Mouse (Mus musculus) kidney, adult 2 months (tissue): ENCODE measurements around the gene Vgll4. TPM values are rescaled to one million over a fixed set of nuclear protein-coding genes. Genes with fewer than 3 reads are reported as not detected.

Experiments
- DNase-seq: peaks from one replicate; pipeline ENCODE4 v3.0.0; 2021
- H3K27ac ChIP-seq: fragments of 200-500 bp; 2 replicates; pipeline ENCODE4 v1.5.1; 2012; ENCODE audit warnings: low read depth, low read length, control low read depth, inconsistent platforms; ENCODE audit not compliant: insufficient read depth
- H3K27me3 ChIP-seq: fragments of 200-500 bp; replicated peaks from 2 replicates; pipeline ENCODE4 v1.6.1; 2012; ENCODE audit warnings: mild to moderate bottlenecking, moderate library complexity, low read length, inconsistent platforms; ENCODE audit not compliant: control insufficient read depth, insufficient read depth
- H3K36me3 ChIP-seq: fragments of 200-500 bp; 2 replicates; pipeline ENCODE4 v1.6.1; 2012; ENCODE audit warnings: mild to moderate bottlenecking, moderate library complexity, low read length, inconsistent platforms; ENCODE audit not compliant: control insufficient read depth, insufficient read depth
- H3K4me1 ChIP-seq: fragments of 200-500 bp; 2 replicates; pipeline ENCODE4 v1.6.1; 2011; ENCODE audit warnings: low read length; ENCODE audit not compliant: control insufficient read depth, insufficient read depth
- H3K4me3 ChIP-seq: fragments of 200-500 bp; 2 replicates; pipeline ENCODE4 v1.5.1; 2011; ENCODE audit warnings: mild to moderate bottlenecking, low read depth, low read length, control low read depth; ENCODE audit not compliant: insufficient read depth
- CTCF ChIP-seq: fragments of 200-500 bp; conservative IDR thresholded peaks from 2 replicates; pipeline ENCODE4 v1.5.1; 2011; ENCODE audit warnings: low read depth, mild to moderate bottlenecking, control low read depth, low read length, moderate library complexity, mixed read lengths; ENCODE audit not compliant: insufficient read depth, insufficient read length
- POLR2A ChIP-seq: fragments of 200-500 bp; IDR thresholded peaks from one replicate; pipeline ENCODE4 v1.6.1; 2011; ENCODE audit warnings: low read depth, low read length, control low read depth
- WGBS: fragments of 180-500 bp; shearing (Covaris S2); methylation state at CpG from one replicate; pipeline ENCODE4 v1.1.7; 2018; 5-methylcytosine and 5-hydroxymethylcytosine counted together
- polyA plus RNA-seq: library from polyadenylated mRNA; depleted of rRNA; stranded (reverse); fragments of >200 nt; gene quantifications from 2 replicates; pipeline ENCODE4 v1.2.3, GENCODE M21; 2012

Gene Vgll4
- polyA plus RNA-seq, 1 experiment: 60.5 TPM

DNA sequence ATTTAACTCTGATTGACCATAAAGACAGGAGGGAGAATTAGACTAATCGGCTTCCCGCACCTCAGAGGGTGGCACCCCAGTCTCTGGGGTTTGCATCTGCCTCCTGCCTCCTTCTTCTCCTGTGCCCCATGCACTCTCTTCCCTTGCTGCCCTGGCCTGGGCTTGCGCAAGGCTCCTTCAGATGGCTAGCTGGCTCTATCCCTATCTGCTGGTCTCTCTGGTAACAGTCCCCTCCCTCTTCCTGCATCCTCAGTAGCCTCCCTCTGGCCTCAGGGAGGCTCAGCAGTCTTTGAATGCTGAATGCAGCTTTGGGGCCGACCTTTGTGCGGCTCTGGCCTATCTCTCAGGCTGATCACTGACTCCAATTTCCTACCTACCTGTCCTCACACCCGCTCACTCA lies 37.2 kb upstream of the Vgll4 start:
- no peak for TF ChIP-seq POLR2A
- no peak for TF ChIP-seq CTCF
- WGBS: 83% methylated on average over 6 of the region's 6 CpGs
- Histone ChIP-seq H3K27ac (no peak overlapping the region), H3K36me3 (no peaks in the 10 kb centered on the region), H3K4me3 (no peak overlapping the region), H3K4me1 (no peaks in the 10 kb centered on the region), H3K27me3 (no peaks in the 10 kb centered on the region)
- DNase-seq: no peak

DNA sequence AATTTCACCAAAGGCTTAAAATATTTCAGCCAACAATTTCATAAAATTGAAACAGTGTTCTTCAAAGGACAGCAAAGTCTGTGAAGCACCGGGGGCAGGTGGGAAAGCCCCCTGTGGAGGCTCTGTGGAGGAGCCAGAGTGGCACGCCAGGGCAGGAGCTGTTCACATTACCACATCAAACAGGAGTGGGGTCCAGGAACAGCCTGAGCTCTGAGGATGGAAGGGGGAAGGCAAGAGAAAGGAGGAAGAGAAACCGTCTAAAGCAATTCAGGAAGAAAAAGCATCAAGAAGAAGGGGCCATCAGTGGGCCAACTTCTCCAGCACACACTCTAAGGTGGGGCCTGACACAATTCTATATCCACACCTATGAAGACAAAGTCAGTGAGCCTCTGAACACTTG lies 36.3 kb upstream of the Vgll4 start:
- H3K27me3 ChIP-seq: no peaks in the 10 kb centered on the region
- no peak overlapping the region for H3K27ac ChIP-seq
- no peak for DNase-seq
- no peaks in the 10 kb centered on the region for H3K36me3 ChIP-seq
- 83% methylated on average over 3 of the region's 3 CpGs for WGBS
- H3K4me1 ChIP-seq: no peaks in the 10 kb centered on the region
- TF ChIP-seq POLR2A: no peak
- no peak for TF ChIP-seq CTCF
- H3K4me3 ChIP-seq: no peak overlapping the region

GRCm38 (mm10) chr6:115005351-115005890 lies 35.6 kb upstream of the Vgll4 start:
- DNase-seq: no peak
- TF ChIP-seq POLR2A: no peak
- no peak for TF ChIP-seq CTCF

DNA sequence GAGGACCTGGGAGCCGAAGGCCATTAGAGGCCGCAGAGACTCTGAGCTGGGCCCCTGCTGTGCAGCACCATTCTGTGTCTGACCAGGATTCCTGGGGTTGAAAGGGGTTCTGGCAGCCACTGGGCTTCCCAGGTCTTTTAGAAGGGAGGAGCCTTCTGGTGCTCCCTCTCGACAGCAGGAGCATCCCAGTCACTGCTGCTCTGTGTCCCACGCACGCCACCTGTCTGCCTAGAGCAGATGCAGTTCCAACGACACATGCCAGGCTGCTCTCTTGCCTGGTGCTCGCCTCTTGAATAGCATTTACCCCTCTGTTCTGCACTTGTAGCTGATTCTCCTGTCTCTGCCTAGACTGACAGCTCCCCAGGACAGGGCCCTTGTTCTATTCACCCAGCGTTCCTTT lies 34.8 kb upstream of the Vgll4 start:
- no peaks in the 10 kb centered on the region for H3K36me3 ChIP-seq
- H3K27me3 ChIP-seq: no peaks in the 10 kb centered on the region
- H3K4me1 ChIP-seq: no peaks in the 10 kb centered on the region
- H3K27ac ChIP-seq: no peak overlapping the region
- no peak for DNase-seq
- TF ChIP-seq POLR2A (no peak), CTCF (no peak)
- H3K4me3 ChIP-seq: no peak overlapping the region
- 93% methylated on average over 8 of the region's 8 CpGs for WGBS

More at GRCm38 (mm10) chr6:115005351-115005890, 35.6 kb upstream of the Vgll4 start:
- H3K4me1 ChIP-seq: no peaks in the 10 kb centered on the region
- H3K27me3 ChIP-seq: no peaks in the 10 kb centered on the region
- no peaks in the 10 kb centered on the region for H3K36me3 ChIP-seq
- no peak overlapping the region for H3K4me3 ChIP-seq
- 85% methylated on average over 8 of the region's 8 CpGs for WGBS
- no peak overlapping the region for H3K27ac ChIP-seq

DNA sequence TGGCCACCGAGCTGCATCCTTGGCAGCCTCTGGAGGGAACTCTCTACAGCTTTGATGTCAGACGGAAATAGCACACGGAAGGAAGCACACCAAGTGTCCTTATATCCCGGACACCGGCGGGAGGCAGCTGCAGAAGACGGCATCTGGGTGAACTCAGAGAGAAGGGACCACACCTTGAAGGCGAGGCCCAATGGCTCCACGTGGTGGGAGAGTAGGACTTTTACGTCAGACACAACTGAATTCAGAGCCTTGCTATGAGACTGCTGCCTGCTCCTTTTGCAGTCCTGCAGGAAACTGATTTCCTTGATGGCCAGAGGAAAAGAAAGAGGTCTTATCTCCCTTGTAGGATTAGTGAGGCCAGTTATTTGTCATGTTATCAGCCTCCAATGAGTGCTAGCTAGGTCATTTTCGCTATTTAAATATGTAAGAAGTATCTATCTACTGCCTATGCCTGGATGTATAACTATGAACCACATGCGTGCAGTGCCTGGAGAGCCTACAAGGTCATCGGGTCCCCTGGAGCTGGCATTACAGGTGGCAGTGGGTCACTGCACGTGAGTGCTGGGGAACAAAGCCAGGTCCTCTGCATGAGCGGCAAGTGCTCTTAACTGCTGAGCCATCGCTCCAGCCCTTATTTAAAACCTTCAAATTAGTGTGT lies 28.7 kb upstream of the Vgll4 start:
- no peaks in the 10 kb centered on the region for H3K4me1 ChIP-seq
- H3K27ac ChIP-seq: no peak overlapping the region
- 74% methylated on average over 16 of the region's 16 CpGs for WGBS
- no peaks in the 10 kb centered on the region for H3K36me3 ChIP-seq
- no peak for DNase-seq
- no peaks in the 10 kb centered on the region for H3K27me3 ChIP-seq
- H3K4me3 ChIP-seq: no peak overlapping the region
- TF ChIP-seq CTCF (no peak), POLR2A (no peak)

DNA sequence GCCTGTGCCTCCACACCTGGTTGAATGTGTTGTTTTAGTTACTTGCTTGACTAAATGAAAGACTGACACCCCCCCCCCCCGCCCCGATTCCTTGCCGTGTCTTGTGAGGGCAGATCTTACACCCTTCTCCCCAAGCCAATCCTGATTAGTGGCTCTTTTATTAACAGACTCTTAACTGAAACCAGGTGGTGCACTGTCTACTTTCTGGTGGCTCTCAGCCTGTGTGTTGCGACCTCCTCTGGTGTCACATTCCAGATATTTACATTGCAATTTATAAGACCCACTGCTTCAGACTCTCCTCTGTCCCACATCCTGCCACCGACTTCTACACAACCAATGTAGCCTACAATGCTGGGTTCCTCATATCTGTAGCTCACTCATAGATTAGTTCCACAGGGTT lies 27.7 kb upstream of the Vgll4 start:
- TF ChIP-seq POLR2A (no peak), CTCF (no peak)
- Histone ChIP-seq H3K27ac (no peak overlapping the region), H3K36me3 (no peaks in the 10 kb centered on the region), H3K4me3 (no peak overlapping the region), H3K4me1 (no peaks in the 10 kb centered on the region), H3K27me3 (no peaks in the 10 kb centered on the region)
- 59% methylated on average over 5 of the region's 5 CpGs for WGBS
- no peak for DNase-seq

- DNase-seq: no peak
- Histone ChIP-seq H3K27me3 (no peaks in the 10 kb centered on the region), H3K36me3 (no peaks in the 10 kb centered on the region), H3K4me3 (no peak overlapping the region), H3K4me1 (no peaks in the 10 kb centered on the region), H3K27ac (no peak overlapping the region)
- TF ChIP-seq CTCF (no peak), POLR2A (no peak)
- 79% methylated on average over 5 of the region's 5 CpGs for WGBS
Observed at GRCm38 (mm10) chr6:114996910-114997309, 27.1 kb upstream of the Vgll4 start.
